Mouse (Mus musculus) CH12.LX (cell line): ENCODE measurements around the gene Clip3. TPM values are rescaled to one million over a fixed set of nuclear protein-coding genes. Genes with fewer than 3 reads are reported as not detected.

Experiments
- DNase-seq: peaks from one replicate; pipeline ENCODE4 v3.0.0-alpha.2; 2013; ENCODE audit errors: extremely low read depth
- H3K27ac ChIP-seq: 2 replicates; pipeline ENCODE4 v1.5.1; 2012; ENCODE audit warnings: low read depth, mild to moderate bottlenecking, control low read depth, moderate library complexity; ENCODE audit not compliant: insufficient read depth
- H3K27me3 ChIP-seq: replicated peaks from 2 replicates; pipeline ENCODE3; 2012; ENCODE audit warnings: inconsistent platforms
- H3K36me3 ChIP-seq, 2 experiments: replicated peaks in 1 of 2; 2 replicates each; pipeline versions ENCODE3 to v1.6.1; 2012; ENCODE audit warnings: inconsistent platforms in 1 of 2, low read length in 1 of 2, mild to moderate bottlenecking in 1 of 2, mixed read lengths in 1 of 2, moderate library complexity in 1 of 2; ENCODE audit not compliant: control insufficient read depth in 1 of 2, insufficient read depth in 1 of 2
- H3K4me1 ChIP-seq, 2 experiments: 2 replicates each; pipeline ENCODE4 v1.6.1; 2012; ENCODE audit warnings: inconsistent platforms in 1 of 2, moderate library complexity in 1 of 2; ENCODE audit not compliant: insufficient read depth in 2 of 2, control insufficient read depth in 1 of 2
- H3K4me2 ChIP-seq: 2 replicates; pipeline ENCODE4 v1.6.1; 2012; ENCODE audit warnings: low read depth, mild to moderate bottlenecking, control low read depth; ENCODE audit not compliant: poor library complexity, insufficient read depth, severe bottlenecking
- H3K4me3 ChIP-seq, 3 experiments: fragments of 150-350 bp in 1 of 3; sonication (generic) in 1 of 3; replicated peaks in 1 of 3; 2 replicates each; pipeline versions ENCODE3 to v1.5.1; 2011 to 2012; ENCODE audit warnings: low read depth in 2 of 3, low read length in 2 of 3, mild to moderate bottlenecking in 2 of 3, moderate library complexity in 2 of 3, control low read depth in 1 of 3, improper control_type of control experiment in 1 of 3, inconsistent platforms in 1 of 3, mixed read lengths in 1 of 3; ENCODE audit not compliant: poor library complexity in 1 of 3
- H3K79me2 ChIP-seq: replicated peaks from 2 replicates; pipeline ENCODE4 v1.6.1; 2012; ENCODE audit warnings: mild to moderate bottlenecking, moderate library complexity; ENCODE audit not compliant: control insufficient read depth, poor library complexity, insufficient read depth, severe bottlenecking; ENCODE audit errors: extremely low read depth
- H3K9ac ChIP-seq: 2 replicates; pipeline ENCODE4 v1.6.1; 2012; ENCODE audit warnings: low read depth, mild to moderate bottlenecking, control low read depth, moderate library complexity; ENCODE audit not compliant: insufficient read depth
- H3K9me3 ChIP-seq: replicated peaks from 2 replicates; pipeline ENCODE3; 2012; ENCODE audit warnings: low read length, inconsistent platforms, mixed read lengths
- CHD2 ChIP-seq: IDR thresholded peaks from 2 replicates; pipeline ENCODE4 v1.6.1; 2011; ENCODE audit warnings: low read length, improper control_type of control experiment
- CTCF ChIP-seq, 2 experiments: IDR thresholded peaks in 1 of 2; conservative IDR thresholded peaks in 1 of 2; 2 replicates each; pipeline ENCODE4 v1.5.1; 2011 to 2012; ENCODE audit warnings: low read depth in 2 of 2, low read length in 2 of 2, improper control_type of control experiment in 1 of 2, inconsistent platforms in 1 of 2, mild to moderate bottlenecking in 1 of 2, moderate library complexity in 1 of 2
- E2F4 ChIP-seq: IDR thresholded peaks from 2 replicates; pipeline ENCODE4 v1.6.1; 2011; ENCODE audit warnings: low read depth, low read length, improper control_type of control experiment; ENCODE audit not compliant: insufficient replicate concordance
- ELF1 ChIP-seq: IDR thresholded peaks from 2 replicates; pipeline ENCODE4 v1.6.1; 2014; ENCODE audit warnings: low read depth, mild to moderate bottlenecking, inconsistent platforms, low read length, improper control_type of control experiment
- IRF4 ChIP-seq: IDR thresholded peaks from 2 replicates; pipeline ENCODE4 v1.6.1; 2014; ENCODE audit warnings: low read depth, mild to moderate bottlenecking, inconsistent platforms, low read length, improper control_type of control experiment
- JUN ChIP-seq: IDR thresholded peaks from 2 replicates; pipeline ENCODE4 v1.6.1; 2011; ENCODE audit warnings: low read depth, mild to moderate bottlenecking, low read length, improper control_type of control experiment, moderate library complexity; ENCODE audit not compliant: insufficient read depth
- JUND ChIP-seq: conservative IDR thresholded peaks from 2 replicates; pipeline ENCODE4 v1.6.1; 2011; ENCODE audit warnings: low read depth, low read length, improper control_type of control experiment
- KAT2A ChIP-seq: IDR thresholded peaks from 2 replicates; pipeline ENCODE4 v1.6.1; 2012; ENCODE audit warnings: low read length, improper control_type of control experiment, inconsistent platforms; ENCODE audit not compliant: insufficient replicate concordance
- MAFK ChIP-seq: IDR thresholded peaks from 2 replicates; pipeline ENCODE4 v1.6.1; 2011; ENCODE audit warnings: low read length, improper control_type of control experiment; ENCODE audit not compliant: insufficient replicate concordance
- MAX ChIP-seq: IDR thresholded peaks from 2 replicates; pipeline ENCODE4 v1.6.1; 2011; ENCODE audit warnings: low read length, improper control_type of control experiment
- MAZ ChIP-seq: IDR thresholded peaks from 2 replicates; pipeline ENCODE4 v1.6.1; 2012; ENCODE audit warnings: low read depth, mild to moderate bottlenecking, inconsistent platforms, low read length, improper control_type of control experiment, moderate library complexity
- MXI1 ChIP-seq: IDR thresholded peaks from 2 replicates; pipeline ENCODE4 v1.6.1; 2011; ENCODE audit warnings: mild to moderate bottlenecking, low read depth, low read length, improper control_type of control experiment
- MYC ChIP-seq: IDR thresholded peaks from 2 replicates; pipeline ENCODE4 v1.6.1; 2011; ENCODE audit warnings: low read depth, mild to moderate bottlenecking, improper control_type of control experiment, low read length
- NRF1 ChIP-seq: IDR thresholded peaks from 2 replicates; pipeline ENCODE4 v1.6.1; 2014; ENCODE audit warnings: low read depth, mild to moderate bottlenecking, inconsistent platforms, low read length, improper control_type of control experiment, moderate library complexity
- PAX5 ChIP-seq: IDR thresholded peaks from 2 replicates; pipeline ENCODE4 v1.6.1; 2012; ENCODE audit warnings: low read length, inconsistent platforms, mixed read lengths
- RCOR1 ChIP-seq: conservative IDR thresholded peaks from 2 replicates; pipeline ENCODE4 v1.6.1; 2012; ENCODE audit warnings: low read depth, mild to moderate bottlenecking, inconsistent platforms, low read length, improper control_type of control experiment
- SIN3A ChIP-seq: IDR thresholded peaks from 2 replicates; pipeline ENCODE4 v1.6.1; 2012; ENCODE audit warnings: low read length, improper control_type of control experiment, inconsistent platforms
- SMC3 ChIP-seq: IDR thresholded peaks from 2 replicates; pipeline ENCODE4 v1.6.1; 2011; ENCODE audit warnings: low read depth, low read length, improper control_type of control experiment
- TBP ChIP-seq: conservative IDR thresholded peaks from 2 replicates; pipeline ENCODE4 v1.6.1; 2011; ENCODE audit warnings: low read depth, low read length, improper control_type of control experiment
- TCF12 ChIP-seq: IDR thresholded peaks from 2 replicates; pipeline ENCODE4 v1.6.1; 2014; ENCODE audit warnings: low read depth, mild to moderate bottlenecking, inconsistent platforms, low read length, improper control_type of control experiment
- USF1 ChIP-seq: IDR thresholded peaks from 2 replicates; pipeline ENCODE4 v1.6.1; 2014; ENCODE audit warnings: low read depth, mild to moderate bottlenecking, inconsistent platforms, low read length, improper control_type of control experiment
- ZC3H11A ChIP-seq: IDR thresholded peaks from 2 replicates; pipeline ENCODE4 v1.6.1; 2012; ENCODE audit warnings: low read depth, mild to moderate bottlenecking, inconsistent platforms, low read length, improper control_type of control experiment
- ZMIZ1 ChIP-seq: IDR thresholded peaks from 2 replicates; pipeline ENCODE4 v1.6.1; 2012; ENCODE audit warnings: low read depth, mild to moderate bottlenecking, inconsistent platforms, low read length, improper control_type of control experiment
- ZNF384 ChIP-seq: IDR thresholded peaks from 2 replicates; pipeline ENCODE4 v1.6.1; 2012; ENCODE audit warnings: low read depth, low read length, improper control_type of control experiment, inconsistent platforms
- dilution Hi-C: fragments of 300-500 bp; cut with MboI; formaldehyde crosslinking; loops from 2 replicates; pipeline ENCODE4 v1.14.3; 2020; ENCODE audit warnings: low sequenced_read_pairs; ENCODE audit not compliant: extremely low pct_unique_long_range_greater_than_20kb, extremely low pct_ligation_motif_present
- in situ Hi-C: fragments of 300-500 bp; cut with MboI; formaldehyde crosslinking; loops from 3 replicates; pipeline ENCODE4 v1.14.3; 2019; ENCODE audit warnings: low sequenced_read_pairs, low pct_ligation_motif_present, low pct_unique_long_range_greater_than_20kb, mixed read lengths
- polyA plus RNA-seq: library from polyadenylated mRNA; unstranded; fragments of >175 nt; gene quantifications from 2 replicates; pipeline ENCODE4 v1.2.1, GENCODE M21; 2012; ENCODE audit warnings: low read depth; ENCODE audit not compliant: insufficient read length
- total RNA-seq, 2 experiments: library from RNA; depleted of rRNA; stranded (reverse); fragments of 300-350 nt in 1 of 2; fragments of >200 nt in 1 of 2; gene quantifications; 2 replicates each; pipeline ENCODE4 v1.2.3; 2012 to 2014

The Clip3 gene
- total and polyA plus RNA-seq, 3 experiments, result not detected

- H3K27me3 ChIP-seq, result no peaks in the 10 kb centered on the region
- DNase-seq, result no peak
- no peaks in the 10 kb centered on the region; the same call in 1 of the 2 replicates for H3K79me2 ChIP-seq
- no peak within 1 kb of the TSS for H3K4me2 ChIP-seq
- H3K4me3 ChIP-seq, result no peak within 1 kb of the TSS
- in situ Hi-C loops (no loop called here), dilution Hi-C loops (no loop called here)
- H3K4me1 ChIP-seq, result peaks cover 3 to 6% of the 10 kb centered on the region in 2 experiments
- H3K9ac ChIP-seq, result no peak within 1 kb of the TSS
- no peak for TF ChIP-seq NRF1
- TF ChIP-seq CHD2, result no peak
- TF ChIP-seq JUND, result no peak
- TF ChIP-seq MYC, result no peak
- no peak for TF ChIP-seq PAX5
- TF ChIP-seq TCF12, result no peak
- H3K27ac ChIP-seq, result no peak within 1 kb of the TSS
- H3K9me3 ChIP-seq, result no peaks in the 10 kb centered on the region
- H3K36me3 ChIP-seq, result peaks cover 20 to 90% of the 10 kb centered on the region in 2 experiments
Observed at GRCm38 (mm10) chr7:30314721-30315155, 23.2 kb downstream of the Clip3 start, which contains the start of gene Syne4. TSS of gene Syne4 (plus strand) at chr7:30314807.

GRCm38 (mm10) chr7:30315559-30316529 lies 24.3 kb downstream of the Clip3 start:
- Histone ChIP-seq H3K36me3 (peaks cover 17 to 92% of the 10 kb centered on the region in 2 experiments), H3K4me2 (no peak overlapping the region), H3K9ac (no peak overlapping the region), H3K27ac (no peak overlapping the region), H3K79me2 (no peaks in the 10 kb centered on the region), H3K4me1 (peaks cover 3 to 8% of the 10 kb centered on the region in 2 experiments; a peak in 2 of 4 replicates), H3K4me3 (no peak overlapping the region), H3K27me3 (no peaks in the 10 kb centered on the region), H3K9me3 (no peaks in the 10 kb centered on the region)
- TF ChIP-seq ZNF384 (no peak), ZC3H11A (no peak)
- no peak for DNase-seq
- in situ Hi-C loops (no loop called here), dilution Hi-C loops (no loop called here)

- Histone ChIP-seq H3K27me3 (no peaks in the 10 kb centered on the region), H3K9me3 (no peaks in the 10 kb centered on the region), H3K79me2 (no peaks in the 10 kb centered on the region), H3K9ac (no peak overlapping the region), H3K27ac (no peak overlapping the region), H3K4me1 (peaks cover 5 to 16% of the 10 kb centered on the region in 2 experiments; a peak in 2 of 4 replicates), H3K4me3 (no peak overlapping the region), H3K36me3 (peaks cover 10 to 70% of the 10 kb centered on the region in 2 experiments), H3K4me2 (no peak overlapping the region)
- in situ Hi-C loops, result no loop called here
- no peak for DNase-seq
- dilution Hi-C loops, result no loop called here
- no peak for TF ChIP-seq MXI1
- no peak for TF ChIP-seq TBP
- no peak for TF ChIP-seq MAX
- TF ChIP-seq KAT2A, result no peak
- TF ChIP-seq CTCF (conservative IDR thresholded peaks at IDR 0.05 in 1 of 2, IDR thresholded peaks at IDR 0.05 in 1 of 2; ENCODE audit: low read depth in 2 of 2, low read length in 2 of 2), result no peak
- TF ChIP-seq CHD2, result no peak
- TF ChIP-seq ELF1, result no peak
- TF ChIP-seq JUN, result no peak
- TF ChIP-seq MAZ, result no peak
- TF ChIP-seq RCOR1, result no peak
- no peak for TF ChIP-seq SMC3
- TF ChIP-seq PAX5, result no peak
- no peak for TF ChIP-seq USF1
- no peak for TF ChIP-seq MAFK
- no peak for TF ChIP-seq SIN3A
- TF ChIP-seq ZMIZ1, result no peak
- no peak for TF ChIP-seq ZC3H11A
- no peak for TF ChIP-seq E2F4
- no peak for TF ChIP-seq IRF4
Observed at GRCm38 (mm10) chr7:30318142-30318541, 26.6 kb downstream of the Clip3 start.
